Mouse (Mus musculus): ENCODE measurements around the gene Exoc3l2. TPM values are rescaled to one million over a fixed set of nuclear protein-coding genes. Genes with fewer than 3 reads are reported as not detected.

The Exoc3l2 gene
- polyA plus RNA-seq, 1 experiment from 2014 or later, result 8.0 TPM

GRCm38 (mm10) chr7:19520032-19520431, 56.9 kb downstream of the Exoc3l2 start:
- H3K27me3 ChIP-seq (ENCODE audit: insufficient read depth, low read length), result peaks cover 53% of the 10 kb centered on the region
- no peaks in the 10 kb centered on the region for H3K36me3 ChIP-seq (ENCODE audit: insufficient read depth, low read length)
- H3K27ac ChIP-seq, result no peak overlapping the region
- WGBS, result 8% methylated on average over 23 of the region's 23 CpGs
- H3K4me3 ChIP-seq (replicated peaks; ENCODE audit: low read depth, low read length), result peak overlapping the region; percentile 9; the same call in 1 of the 2 replicates
- H3K4me2 ChIP-seq (ENCODE audit: low read length), result peak overlapping the region; percentile 52
- H3K4me1 ChIP-seq (replicated peaks; ENCODE audit: insufficient read depth, low read length), result peaks cover 25% of the 10 kb centered on the region
- ATAC-seq (replicated peaks; ENCODE audit: low FRiP score, low read depth), result no peak
- TF ChIP-seq CTCF (IDR thresholded peaks at IDR 0.05; ENCODE audit: low read depth), result no peak
- peak overlapping the region; percentile 47 for H3K9ac ChIP-seq (ENCODE audit: low read depth, low read length)
- DNase-seq (ENCODE audit: low spot score), result no peak
- no peaks in the 10 kb centered on the region for H3K9me3 ChIP-seq (replicated peaks; ENCODE audit: low read length)

- Histone ChIP-seq H3K4me2 (ENCODE audit: low read length) (peak overlapping the region; percentile 63), H3K9me3 (replicated peaks; ENCODE audit: low read length) (no peaks in the 10 kb centered on the region), H3K36me3 (ENCODE audit: insufficient read depth, low read length) (no peaks in the 10 kb centered on the region), H3K27me3 (ENCODE audit: insufficient read depth, low read length) (peaks cover 56% of the 10 kb centered on the region), H3K9ac (ENCODE audit: low read depth, low read length) (no peak overlapping the region), H3K4me1 (replicated peaks; ENCODE audit: insufficient read depth, low read length) (peaks cover 25% of the 10 kb centered on the region), H3K4me3 (replicated peaks; ENCODE audit: low read depth, low read length) (peak overlapping the region; percentile 36), H3K27ac (no peak overlapping the region)
- ATAC-seq (replicated peaks; ENCODE audit: low FRiP score, low read depth) (peak; percentile 9; the same call in 1 of the 2 replicates), DNase-seq (ENCODE audit: low spot score) (no peak)
- TF ChIP-seq CTCF (IDR thresholded peaks at IDR 0.05; ENCODE audit: low read depth), result no peak
- WGBS, result 8% methylated on average over 72 of the region's 72 CpGs
Measured at GRCm38 (mm10) chr7:19523017-19523756, 60.1 kb downstream of the Exoc3l2 start.

- Histone ChIP-seq H3K27me3 (ENCODE audit: insufficient read depth, low read length) (peaks cover 49% of the 10 kb centered on the region), H3K4me2 (ENCODE audit: low read length) (peak overlapping the region; percentile 63), H3K9me3 (replicated peaks; ENCODE audit: low read length) (no peaks in the 10 kb centered on the region), H3K4me1 (replicated peaks; ENCODE audit: insufficient read depth, low read length) (peaks cover 25% of the 10 kb centered on the region), H3K36me3 (ENCODE audit: insufficient read depth, low read length) (0 out of 2 replicates have a peak, but pooled peaks cover 3% of the 10 kb centered on the region), H3K9ac (ENCODE audit: low read depth, low read length) (no peak overlapping the region), H3K4me3 (replicated peaks; ENCODE audit: low read depth, low read length) (peak overlapping the region; percentile 36), H3K27ac (no peak overlapping the region)
- 1% methylated on average over 64 of the region's 64 CpGs for WGBS
- DNase-seq (ENCODE audit: low spot score) (peak; percentile 66), ATAC-seq (replicated peaks; ENCODE audit: low FRiP score, low read depth) (0 out of 2 replicates have a peak, but pooled peaks have one; percentile 22)
- peak; percentile 72 for TF ChIP-seq CTCF (IDR thresholded peaks at IDR 0.05; ENCODE audit: low read depth)
Measured at GRCm38 (mm10) chr7:19523757-19524419, 60.8 kb downstream of the Exoc3l2 start.

DNA sequence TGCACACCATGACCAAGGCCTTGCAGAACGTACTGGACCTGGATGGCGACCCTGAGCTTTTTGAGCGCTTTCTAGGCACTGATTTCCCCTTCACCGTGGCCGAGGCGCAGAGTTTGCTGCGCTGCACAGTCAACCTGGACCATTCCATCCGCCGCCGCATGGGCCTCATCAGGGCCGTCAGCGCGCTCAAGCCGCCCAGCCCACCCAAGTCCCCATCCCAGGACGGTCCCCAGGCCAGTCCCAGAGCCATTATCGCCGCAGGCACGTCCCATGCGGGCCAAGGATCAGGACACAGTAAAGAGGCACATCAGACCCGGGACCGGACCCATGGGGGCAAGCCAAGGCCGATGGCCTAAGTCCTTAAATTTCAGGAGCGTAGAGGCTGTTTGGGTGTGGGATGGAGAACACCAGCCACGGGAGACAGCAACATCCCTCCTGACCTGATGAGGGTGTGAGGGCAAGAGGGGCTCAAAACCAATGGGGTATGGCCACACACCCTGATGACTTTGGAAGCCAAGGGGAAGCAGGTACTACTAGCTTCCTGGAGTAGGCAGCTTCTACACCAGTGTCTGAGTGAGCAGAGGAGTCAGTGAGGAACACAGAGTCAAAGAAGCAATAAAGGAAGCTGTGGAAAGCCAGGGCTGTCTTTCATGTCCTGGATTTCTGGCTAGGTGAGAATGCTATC, 61.4 kb downstream of the Exoc3l2 start:
- H3K9me3 ChIP-seq (replicated peaks; ENCODE audit: low read length), result no peaks in the 10 kb centered on the region
- ATAC-seq (replicated peaks; ENCODE audit: low FRiP score, low read depth) (no peak), DNase-seq (ENCODE audit: low spot score) (no peak)
- no peak overlapping the region for H3K27ac ChIP-seq
- H3K4me3 ChIP-seq (replicated peaks; ENCODE audit: low read depth, low read length), result peak overlapping the region; percentile 36; the same call in 1 of the 2 replicates
- 12% methylated on average over 24 of the region's 24 CpGs for WGBS
- H3K4me1 ChIP-seq (replicated peaks; ENCODE audit: insufficient read depth, low read length), result peaks cover 25% of the 10 kb centered on the region
- no peak overlapping the region for H3K9ac ChIP-seq (ENCODE audit: low read depth, low read length)
- H3K36me3 ChIP-seq (ENCODE audit: insufficient read depth, low read length), result 0 out of 2 replicates have a peak, but pooled peaks cover 3% of the 10 kb centered on the region
- TF ChIP-seq CTCF (IDR thresholded peaks at IDR 0.05; ENCODE audit: low read depth), result no peak
- peaks cover 44% of the 10 kb centered on the region for H3K27me3 ChIP-seq (ENCODE audit: insufficient read depth, low read length)
- peak overlapping the region; percentile 63 for H3K4me2 ChIP-seq (ENCODE audit: low read length)

DNA sequence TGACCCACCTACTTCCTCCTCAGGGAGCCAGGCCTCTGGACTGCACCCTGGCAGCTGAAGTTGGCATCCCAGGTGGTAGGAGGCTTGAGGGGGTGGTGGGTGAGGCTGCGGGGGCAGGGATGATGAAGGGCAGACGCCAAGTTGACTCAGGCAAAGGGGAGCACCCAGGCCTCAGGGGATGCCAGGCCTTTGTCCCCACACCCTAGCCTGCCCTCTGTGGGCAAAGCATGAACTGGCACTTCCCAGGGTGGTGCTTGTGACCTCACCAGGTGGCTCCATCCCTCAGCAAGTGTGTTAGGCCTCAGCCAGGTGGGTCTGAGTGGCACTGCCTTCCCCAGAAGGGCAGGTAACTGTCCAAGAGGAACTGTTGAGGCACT, 62.0 kb downstream of the Exoc3l2 start:
- Histone ChIP-seq H3K4me2 (ENCODE audit: low read length) (no peak overlapping the region), H3K36me3 (ENCODE audit: insufficient read depth, low read length) (0 out of 2 replicates have a peak, but pooled peaks cover 9% of the 10 kb centered on the region), H3K4me1 (replicated peaks; ENCODE audit: insufficient read depth, low read length) (peaks cover 20% of the 10 kb centered on the region), H3K27me3 (ENCODE audit: insufficient read depth, low read length) (peaks cover 38% of the 10 kb centered on the region), H3K4me3 (replicated peaks; ENCODE audit: low read depth, low read length) (no peak overlapping the region), H3K9ac (ENCODE audit: low read depth, low read length) (no peak overlapping the region), H3K27ac (no peak overlapping the region), H3K9me3 (replicated peaks; ENCODE audit: low read length) (no peaks in the 10 kb centered on the region)
- DNase-seq (ENCODE audit: low spot score) (no peak), ATAC-seq (replicated peaks; ENCODE audit: low FRiP score, low read depth) (no peak)
- 66% methylated on average over 2 of the region's 2 CpGs for WGBS
- peak; percentile 22; the same call in 1 of the 2 replicates for TF ChIP-seq CTCF (IDR thresholded peaks at IDR 0.05; ENCODE audit: low read depth)

- H3K36me3 ChIP-seq (ENCODE audit: insufficient read depth, low read length), result peaks cover 49% of the 10 kb centered on the region
Measured at GRCm38 (mm10) chr7:19531077-19531476, 67.9 kb downstream of the Exoc3l2 start.

More at GRCm38 (mm10) chr7:19531077-19531476, 67.9 kb downstream of the Exoc3l2 start:
- ATAC-seq (replicated peaks; ENCODE audit: low FRiP score, low read depth), result 0 out of 2 replicates have a peak, but pooled peaks have one; percentile 21
- H3K4me2 ChIP-seq (ENCODE audit: low read length), result no peak overlapping the region
- no peak overlapping the region for H3K4me3 ChIP-seq (replicated peaks; ENCODE audit: low read depth, low read length)
- no peaks in the 10 kb centered on the region for H3K4me1 ChIP-seq (replicated peaks; ENCODE audit: insufficient read depth, low read length)
- no peaks in the 10 kb centered on the region for H3K9me3 ChIP-seq (replicated peaks; ENCODE audit: low read length)
- TF ChIP-seq CTCF (IDR thresholded peaks at IDR 0.05; ENCODE audit: low read depth), result peak; percentile 35; the same call in 1 of the 2 replicates
- H3K9ac ChIP-seq (ENCODE audit: low read depth, low read length), result no peak overlapping the region
- DNase-seq (ENCODE audit: low spot score), result no peak
- WGBS, result 67% methylated on average over 10 of the region's 10 CpGs
- no peak overlapping the region for H3K27ac ChIP-seq
- no peaks in the 10 kb centered on the region for H3K27me3 ChIP-seq (ENCODE audit: insufficient read depth, low read length)
